Mouse (Mus musculus) right cerebral cortex, postnatal 14 days (tissue): ENCODE results near the gene Usp29.

Experiments
- DNase-seq: peaks from one replicate; pipeline ENCODE4 v3.0.0; 2022

Usp29 gene

DNA sequence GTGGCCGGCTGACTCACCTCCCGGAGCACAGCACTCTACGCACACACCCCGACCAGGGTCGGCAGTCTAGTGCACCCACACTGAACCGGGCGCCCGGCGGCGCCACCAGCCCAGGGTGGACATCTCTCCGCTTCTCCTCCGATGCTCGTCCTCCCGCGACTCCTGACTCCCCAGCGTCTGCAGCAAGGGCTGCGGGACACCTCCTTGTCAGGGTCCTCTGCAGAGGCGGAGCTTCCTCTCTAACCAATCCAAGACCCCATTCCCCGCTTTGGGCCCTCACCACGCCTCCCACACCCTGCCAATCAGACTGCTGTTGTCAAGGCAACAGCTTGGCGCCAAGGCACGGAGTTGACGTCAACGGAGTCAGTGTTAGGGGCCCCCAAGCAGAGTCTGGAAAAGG is at the start of gene Usp29, which contains the start of gene Peg3:
TSS of gene Usp29 (plus strand) at position 338 of the 400 bp plus-strand sequence.
TSS of gene Peg3 (minus strand) at position 191 of the 400 bp plus-strand sequence.
- peak; percentile 84 for DNase-seq

DNA sequence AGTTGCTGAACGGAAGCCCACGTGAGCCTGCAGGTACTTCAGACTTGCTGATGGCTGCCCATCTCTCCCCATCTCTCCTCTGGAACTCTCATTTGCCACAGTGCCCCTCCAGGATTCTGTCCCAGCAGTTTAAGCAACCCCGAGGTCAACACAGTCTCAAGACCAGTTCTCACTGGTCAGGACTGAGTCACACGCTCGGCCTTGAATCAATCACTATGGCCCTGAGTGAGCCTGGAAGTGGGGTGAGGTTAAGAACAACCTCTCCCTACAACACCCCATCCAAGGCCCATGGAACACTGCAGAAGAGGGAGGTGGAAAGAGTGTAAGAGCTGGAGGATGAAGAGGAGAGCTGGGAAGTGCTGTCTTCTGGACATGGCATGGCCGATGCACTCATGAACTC is 44.9 kb upstream of the Usp29 start:
- no peak for DNase-seq

DNA sequence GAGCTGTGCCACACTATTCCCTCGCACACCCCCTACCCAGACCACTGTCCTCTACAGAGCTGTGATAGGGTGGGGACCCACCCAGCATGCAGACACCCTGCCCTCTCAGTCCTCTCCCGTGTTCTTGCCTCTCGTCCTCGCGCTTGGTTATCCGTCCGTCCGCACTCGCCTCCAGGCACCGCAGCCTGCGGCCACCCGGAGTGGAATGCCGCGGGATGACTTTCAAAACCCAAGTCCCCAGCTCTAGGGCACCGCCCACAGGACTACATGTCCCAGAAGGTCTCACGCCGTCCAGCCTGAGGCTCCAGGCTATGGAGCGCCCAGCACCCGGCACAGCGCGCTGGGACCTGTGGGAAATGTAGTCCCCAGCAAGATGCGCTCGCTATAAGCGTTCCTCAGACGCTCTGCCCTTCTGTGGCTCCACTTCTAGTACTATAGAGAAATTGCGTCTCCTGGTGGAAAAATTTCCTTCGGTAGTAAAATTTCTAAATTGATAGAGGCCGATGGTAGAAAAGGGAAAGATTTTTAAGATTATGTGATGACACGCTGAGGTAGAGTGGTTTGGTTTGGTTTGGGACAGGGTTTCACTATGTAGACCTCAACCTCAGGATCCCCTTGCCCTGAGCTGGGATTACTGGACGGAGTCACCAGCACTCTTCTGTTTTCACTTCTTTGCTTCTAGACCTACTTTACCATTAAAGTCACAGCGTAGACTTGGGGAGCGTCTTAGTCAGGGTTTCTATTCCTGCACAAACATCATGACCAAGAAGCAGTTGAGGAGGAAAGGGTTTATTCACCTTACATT is 33.9 kb upstream of the Usp29 start, which contains the start of gene Zim1:
TSS of gene Zim1 (minus strand) at position 210 of the 805 bp plus-strand sequence.
- DNase-seq: peak; percentile 92

DNA sequence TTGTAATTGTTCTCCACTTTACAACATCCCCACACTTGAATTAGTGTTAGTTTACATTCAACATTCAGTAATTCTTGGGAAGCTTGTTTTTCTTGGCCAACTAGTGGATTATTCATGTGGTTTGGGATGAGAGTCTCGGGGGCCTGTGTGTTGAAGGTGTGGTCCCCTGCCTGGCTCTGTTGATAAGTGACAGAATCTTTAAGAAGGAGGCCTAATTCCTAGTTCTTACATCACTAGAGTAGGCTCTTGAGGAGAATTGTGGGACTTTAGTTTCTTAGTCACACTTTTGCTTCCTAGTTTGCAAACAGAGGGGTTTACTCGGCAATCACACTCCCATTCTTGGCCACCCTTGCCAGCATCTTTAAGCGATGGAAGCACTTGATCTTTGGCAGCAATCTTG is 31.1 kb upstream of the Usp29 start:
- DNase-seq: no peak

DNA sequence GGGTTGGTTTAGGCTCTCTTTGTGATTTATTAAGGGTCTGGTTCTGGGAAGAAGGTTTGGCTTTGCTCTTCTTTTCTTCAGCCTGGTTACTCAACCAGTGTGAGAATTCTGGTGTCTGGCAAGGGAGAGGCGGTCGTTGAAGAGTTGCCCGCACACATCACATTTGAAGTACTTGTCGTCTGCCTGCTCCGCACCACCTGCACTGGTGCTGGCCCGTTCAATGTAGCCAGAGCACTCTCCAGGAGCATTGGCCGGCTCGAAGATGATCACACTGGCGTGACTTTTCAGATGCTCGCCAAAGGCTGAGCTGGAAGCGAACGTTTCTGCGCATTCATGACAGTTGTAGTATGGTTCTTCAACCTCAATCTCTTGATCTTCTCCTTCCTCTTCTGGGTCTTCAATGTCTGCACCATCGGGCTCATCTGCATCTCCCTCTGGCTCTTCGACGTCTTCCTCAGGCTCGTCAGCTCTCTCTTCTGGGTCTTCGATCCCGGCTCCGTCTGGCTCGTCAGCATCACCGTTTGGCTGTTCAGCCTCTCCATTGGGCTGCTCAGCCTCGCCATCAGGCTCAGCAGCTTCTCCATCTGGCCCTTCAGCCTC is 22.9 kb upstream of the Usp29 start:
- no peak for DNase-seq

DNA sequence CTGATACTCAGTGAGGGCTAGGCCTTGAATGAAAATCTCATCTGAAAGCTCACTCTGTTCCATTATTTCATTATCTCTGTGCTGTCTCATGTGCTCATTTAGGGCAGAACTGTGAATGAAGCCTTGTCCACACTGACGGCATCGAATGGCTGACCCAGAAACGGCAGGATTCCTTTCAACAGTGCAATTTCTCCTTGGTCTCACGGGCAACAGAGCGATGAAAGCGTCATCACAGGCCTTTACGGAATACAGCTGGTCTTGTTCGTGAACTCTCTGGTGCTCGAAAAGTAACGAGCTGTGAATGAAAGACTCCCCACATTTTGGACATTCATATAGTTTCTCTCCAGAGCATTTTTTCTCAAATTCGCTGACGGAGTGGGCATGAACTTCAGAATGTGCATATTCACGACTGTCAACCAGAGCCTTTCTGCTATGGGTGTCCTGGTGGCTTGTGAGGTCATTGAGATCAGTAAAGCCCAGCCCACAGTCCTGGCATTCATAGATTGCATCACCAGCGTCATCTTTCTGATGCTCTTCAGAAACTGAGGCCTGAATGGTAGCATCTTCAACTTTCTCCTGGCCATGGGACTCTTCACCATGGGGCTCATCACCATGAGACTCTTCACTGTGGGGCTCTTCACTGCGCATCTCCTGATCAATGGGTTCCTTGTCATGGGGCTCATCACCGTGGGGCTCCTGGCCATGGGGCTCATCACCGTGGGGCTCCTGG is 21.8 kb upstream of the Usp29 start:
- no peak for DNase-seq

DNA sequence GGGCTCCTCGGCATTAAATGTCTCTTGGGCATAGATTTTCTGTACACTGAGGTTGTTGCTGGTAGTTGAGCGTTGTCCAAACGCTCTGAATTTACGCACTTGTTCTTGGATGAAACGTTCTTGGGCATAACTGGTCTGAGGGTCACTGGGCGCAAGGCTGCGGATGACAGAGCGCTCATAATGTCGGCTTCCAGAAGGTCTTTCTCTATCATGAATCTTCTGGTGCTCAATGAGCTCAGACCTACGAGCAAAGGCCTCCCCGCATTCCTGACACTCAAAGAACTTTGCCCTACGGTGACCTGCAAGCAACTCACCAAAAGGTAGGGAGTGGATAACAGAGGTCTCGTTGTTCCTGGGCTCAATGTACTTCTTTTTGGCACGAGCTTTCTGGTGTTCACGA is 21.0 kb upstream of the Usp29 start:
- no peak for DNase-seq

DNA sequence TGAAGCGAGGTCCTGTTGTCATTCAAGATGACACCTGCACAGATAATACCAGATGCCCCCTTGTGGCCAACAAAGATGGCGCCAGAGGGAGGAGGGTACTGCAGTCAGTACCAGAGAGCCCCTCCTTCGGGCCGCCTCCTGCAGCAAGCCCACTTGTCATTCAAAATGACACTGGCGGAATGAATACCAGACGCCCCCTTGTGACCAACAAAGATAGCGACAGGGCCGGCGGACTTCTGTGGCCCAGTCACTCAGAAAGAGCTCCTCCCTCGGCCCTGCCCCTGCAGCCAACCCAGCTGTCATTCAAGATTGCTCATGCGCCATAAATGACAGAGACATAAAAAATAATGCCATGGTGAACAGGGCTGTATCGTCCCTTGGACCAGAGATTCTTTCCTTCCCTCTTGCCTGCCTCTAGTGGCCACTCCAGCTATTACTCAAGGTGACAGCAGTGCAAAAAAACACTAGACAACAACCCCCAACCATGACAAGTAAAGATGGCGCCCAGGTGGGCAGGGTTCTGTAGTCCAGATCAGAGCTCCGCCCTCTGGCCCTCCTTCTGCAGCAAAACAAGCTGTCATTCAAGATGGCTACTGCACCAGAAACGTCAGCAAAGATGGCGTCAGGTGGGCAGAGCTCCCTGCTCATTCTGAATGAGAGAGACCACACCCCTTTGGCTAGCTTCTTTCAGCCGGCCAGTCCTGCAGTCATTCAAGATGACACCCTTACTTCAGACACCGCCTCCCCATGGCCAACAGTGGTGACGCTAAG is 2.8 kb upstream of the Usp29 start:
- DNase-seq: peak; percentile 79

DNA sequence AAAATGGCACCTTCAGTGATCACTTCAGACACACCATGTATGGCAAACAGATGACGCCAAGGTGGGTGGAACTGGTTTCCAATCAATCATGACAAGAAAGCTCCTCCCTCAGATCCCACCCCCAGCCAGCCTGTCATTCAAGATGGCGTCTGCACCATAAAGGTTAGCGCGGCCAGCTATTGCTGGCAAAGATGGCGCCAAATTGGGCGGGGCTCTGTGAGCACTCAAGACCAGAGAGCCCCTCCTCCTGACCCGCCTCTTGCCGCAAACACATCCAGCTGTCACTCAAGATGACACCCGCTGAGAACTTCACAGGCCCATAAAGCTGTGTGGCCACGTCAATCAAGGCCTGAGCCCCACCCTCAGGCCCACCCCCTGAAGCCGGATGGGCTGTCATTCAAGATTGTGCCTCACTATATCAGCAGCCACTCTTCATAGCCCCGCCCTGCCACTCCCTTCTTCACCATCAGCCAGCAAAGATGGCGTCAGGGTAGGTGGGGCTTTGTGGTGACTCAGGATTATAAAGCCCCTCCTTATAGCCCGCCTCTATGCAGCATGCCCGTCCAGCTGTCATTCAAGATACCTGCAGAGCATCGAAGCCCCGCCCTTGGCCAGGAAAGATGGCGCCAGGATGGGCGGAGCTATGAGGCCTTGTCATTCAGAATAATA is 2.0 kb upstream of the Usp29 start:
- peak; percentile 85 for DNase-seq

DNA sequence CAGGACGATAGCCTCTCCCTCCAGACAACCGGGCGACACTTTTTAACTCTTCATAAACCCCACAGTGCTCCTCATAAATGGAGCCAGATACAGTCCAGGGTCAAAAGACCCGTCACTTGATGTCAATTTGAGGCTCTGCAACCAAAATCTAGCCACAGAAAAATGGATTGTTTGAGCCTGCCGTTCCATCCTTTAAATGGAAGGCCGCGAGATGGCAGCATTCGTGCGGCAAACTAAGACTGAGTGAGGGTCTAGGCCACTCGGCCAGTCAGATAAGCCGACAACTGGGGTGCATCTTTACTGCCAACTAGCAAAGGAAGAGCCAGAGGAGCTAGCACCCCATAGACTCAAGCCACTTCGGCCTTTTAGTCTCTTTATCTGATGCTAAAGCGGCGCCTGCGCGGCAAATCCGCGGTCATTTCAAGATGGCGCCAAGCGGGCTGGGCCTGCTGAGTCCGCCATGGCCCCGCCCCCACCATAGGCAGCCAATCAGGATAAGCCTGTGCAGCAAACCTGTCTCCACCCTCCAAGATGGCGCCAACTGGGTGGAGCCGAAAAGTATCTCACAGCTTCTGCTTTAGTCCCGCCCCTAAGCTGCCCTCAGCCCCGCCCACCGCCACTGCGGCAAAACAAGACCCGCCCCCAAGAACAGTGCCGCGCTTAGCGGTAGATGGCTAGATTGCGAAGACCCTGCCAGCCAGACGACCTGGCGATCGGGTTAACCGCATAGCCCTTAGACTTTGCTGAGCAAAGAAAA is 1.1 kb upstream of the Usp29 start:
- DNase-seq: peak; percentile 94

DNA sequence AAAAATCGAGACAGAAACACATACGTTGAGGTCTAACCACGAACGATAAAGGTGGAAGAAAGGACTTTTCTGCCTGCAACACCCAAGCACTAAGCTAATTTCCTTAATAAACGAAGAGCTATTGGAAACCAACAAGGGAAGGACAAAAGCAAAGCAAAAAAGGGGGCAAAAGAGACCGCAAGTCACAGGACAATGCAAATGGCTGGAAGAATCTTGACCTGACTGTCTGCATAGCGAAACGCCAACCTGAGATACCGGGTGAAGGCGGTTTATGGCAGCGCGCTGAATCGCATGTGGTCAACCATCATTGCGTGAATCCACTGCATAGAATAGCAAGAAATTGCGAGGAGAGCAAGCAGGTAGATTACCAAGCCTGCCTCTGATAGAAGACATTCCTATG is 423 bp downstream of the Usp29 start:
- no peak for DNase-seq

DNA sequence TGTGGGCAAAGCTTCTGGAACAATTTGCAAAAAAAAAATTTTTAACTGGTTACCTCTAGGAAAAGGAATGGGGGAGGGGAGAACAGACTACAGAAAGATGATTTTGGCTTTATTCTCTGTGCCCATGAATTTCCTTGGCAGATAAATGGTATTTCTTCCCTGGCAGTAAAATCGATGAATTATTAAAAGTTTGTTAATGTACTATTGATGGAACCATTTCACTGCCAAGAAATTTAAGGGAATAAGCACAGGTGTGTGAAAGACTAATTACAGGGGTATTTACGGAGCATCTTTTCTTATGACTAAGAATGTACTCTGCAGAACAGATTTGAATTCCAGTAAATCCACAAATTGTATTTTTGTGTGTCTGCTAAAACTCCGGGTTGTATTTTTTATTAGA is 995 bp downstream of the Usp29 start:
- no peak for DNase-seq

DNA sequence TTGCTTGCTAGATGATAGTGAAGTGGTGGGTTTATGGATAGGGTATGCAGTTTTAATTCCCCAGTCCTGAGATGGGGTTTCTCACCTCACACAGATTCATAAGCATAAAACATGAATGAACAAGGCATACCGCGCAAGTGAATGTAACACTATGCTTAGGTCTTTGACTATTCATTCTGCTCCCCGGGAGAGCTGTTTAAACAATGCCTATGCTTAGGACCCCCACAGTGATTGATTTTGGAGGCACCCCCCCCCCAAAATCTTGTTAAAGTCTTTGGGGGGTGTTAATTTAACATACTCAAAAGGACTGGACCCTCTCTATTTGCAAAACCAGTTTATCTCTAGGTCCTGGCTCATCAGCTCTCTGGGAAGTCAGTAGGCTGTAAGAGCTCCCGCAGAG is 1.6 kb downstream of the Usp29 start:
- DNase-seq: no peak

DNA sequence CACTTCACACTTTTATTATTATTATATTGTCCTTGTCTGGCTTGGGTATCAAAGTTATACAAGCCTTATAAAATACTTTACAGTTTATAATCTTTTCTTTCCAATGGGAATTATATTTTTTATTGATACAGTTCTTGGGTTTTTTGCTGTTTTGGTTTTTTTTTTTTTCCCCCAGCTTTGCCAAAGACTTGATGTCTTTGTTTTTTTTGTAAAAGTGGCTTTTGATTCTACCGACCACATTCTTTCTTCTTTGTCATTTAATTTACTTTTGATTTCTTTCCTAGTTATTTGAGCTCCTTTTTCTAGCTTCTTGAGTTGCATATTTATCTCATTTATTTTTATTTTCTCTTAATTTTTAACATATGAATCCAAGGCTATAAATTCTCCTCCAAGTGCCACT is 5.7 kb downstream of the Usp29 start:
- DNase-seq: no peak

DNA sequence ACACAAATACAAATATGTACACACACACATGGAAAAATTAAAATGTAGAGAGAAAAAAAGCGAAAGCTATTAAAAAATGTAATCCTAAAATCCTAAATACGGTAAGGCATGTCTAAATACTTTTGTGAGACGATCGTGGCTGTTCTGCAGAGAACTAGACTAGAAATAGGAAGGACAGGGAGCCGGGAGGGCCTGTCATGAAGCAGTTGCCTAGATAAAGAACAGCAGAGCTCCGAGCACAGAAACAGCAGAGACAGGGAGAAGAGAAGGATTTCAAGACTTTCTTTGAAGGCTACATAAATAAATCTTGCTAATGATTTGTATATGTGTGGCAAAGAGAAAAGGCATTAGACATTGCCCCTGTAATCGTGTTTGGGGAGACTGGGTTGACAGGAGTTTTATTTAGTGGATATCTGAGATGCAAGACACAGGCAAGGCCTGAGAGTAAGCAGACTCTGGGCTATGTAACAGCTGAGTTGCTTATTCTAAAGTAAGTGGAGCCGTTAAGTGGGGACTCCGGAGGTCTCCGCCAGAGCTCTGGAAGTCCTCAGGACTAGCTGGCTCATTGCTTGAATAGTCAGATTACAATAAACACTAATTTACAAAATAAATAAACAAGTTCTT is 14.0 kb downstream of the Usp29 start:
- no peak for DNase-seq

DNA sequence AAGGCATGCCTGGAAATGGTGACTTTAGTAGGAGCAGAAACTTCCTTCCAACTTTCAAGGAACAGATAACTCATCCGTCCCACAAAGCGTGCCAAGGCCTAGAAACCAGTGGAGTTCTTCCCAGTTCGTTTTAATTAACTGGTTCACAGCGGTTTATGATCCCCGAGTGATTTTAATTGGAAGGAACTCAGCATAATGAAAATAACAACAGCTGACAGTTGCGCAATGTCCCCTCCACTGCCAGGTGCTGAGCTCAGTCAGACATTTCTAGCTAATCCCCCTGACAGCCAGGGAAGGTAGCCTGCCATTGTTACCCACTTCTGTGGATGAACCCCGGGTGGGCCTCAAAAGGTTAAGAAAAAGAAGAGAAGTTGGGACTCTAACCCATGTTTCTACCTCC is 18.8 kb downstream of the Usp29 start:
- DNase-seq: no peak

DNA sequence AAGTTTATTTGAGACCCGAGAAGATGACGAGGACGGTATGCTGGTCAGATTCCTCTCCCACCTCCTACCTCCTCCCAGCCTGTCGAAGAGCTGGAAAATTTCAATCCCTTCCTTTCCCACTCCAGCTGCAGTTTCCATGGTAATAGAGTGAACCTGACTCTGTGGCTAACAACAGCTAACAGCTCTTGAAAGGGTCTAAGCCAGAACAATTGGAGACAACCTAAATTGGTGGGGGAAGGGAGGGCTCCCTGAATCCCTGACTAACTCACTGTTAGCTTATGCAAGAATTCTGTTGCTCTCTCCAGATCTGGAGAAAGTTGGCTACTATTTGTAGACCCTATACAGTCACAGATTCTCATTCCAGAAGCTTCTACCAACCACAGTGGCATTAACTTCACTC is 23.1 kb downstream of the Usp29 start:
- DNase-seq: no peak

DNA sequence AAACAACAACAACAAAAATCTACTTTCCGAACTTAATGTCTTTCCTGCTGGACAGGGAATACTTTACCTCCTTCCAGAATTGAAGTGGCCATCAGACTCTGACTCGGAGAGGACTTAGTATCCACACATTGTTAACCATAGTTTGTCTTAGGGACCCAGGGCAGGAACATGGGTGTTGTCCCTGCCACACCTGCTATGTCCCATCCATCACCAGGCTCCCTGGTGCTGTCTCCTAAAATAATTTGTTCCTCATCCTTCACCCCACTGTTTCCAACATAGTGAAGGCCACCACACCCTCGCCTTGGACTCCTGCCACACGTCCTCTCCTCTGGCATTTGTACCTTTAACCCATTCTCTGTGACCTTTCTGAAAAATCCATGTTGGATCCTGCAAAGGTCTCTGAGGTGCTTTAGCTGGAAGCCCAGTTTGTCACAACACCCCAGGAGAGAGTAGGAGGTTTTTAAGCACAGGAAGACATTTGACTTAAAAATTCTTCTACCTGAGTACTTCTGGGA is 26.5 kb downstream of the Usp29 start:
- no peak for DNase-seq

DNA sequence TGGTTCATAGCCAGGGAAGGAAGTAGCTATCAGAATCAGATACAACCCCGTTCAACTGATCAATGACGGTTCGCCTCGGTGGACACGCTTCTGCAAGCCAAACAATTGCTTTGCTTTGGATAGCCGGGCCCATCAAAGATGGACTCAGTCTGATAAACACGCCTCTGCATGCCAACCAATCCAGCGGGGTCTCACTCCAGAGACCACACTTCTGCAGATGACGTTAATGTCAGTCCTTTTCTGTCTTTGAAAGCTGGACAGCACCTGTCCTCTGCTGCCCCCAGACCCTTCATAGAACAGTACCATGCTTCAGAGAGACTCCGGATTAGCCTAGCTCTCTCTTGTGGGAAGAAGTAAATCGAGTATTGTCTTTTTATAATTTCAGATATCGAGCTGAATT is 29.3 kb downstream of the Usp29 start:
- no peak for DNase-seq

DNA sequence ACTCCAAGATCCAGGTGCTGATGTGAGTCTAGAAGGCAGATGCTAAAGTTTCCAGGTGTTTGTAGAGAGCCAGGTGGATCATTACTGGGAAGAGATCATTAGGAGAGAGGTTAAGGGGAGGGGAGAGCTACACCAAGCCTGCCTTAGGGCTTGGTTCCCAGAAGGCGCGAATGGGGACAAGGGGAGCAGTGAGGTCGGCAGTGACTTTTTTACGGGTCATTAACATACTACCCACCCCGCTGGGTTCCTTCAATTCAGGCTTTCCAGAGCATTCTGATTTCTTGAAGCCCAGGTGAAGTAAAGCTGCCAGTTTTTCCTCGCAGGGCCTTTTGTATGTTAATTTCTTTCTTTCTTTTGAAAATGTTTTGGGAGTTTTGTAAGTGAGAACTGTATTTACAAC is 29.8 kb downstream of the Usp29 start:
- DNase-seq: no peak

DNA sequence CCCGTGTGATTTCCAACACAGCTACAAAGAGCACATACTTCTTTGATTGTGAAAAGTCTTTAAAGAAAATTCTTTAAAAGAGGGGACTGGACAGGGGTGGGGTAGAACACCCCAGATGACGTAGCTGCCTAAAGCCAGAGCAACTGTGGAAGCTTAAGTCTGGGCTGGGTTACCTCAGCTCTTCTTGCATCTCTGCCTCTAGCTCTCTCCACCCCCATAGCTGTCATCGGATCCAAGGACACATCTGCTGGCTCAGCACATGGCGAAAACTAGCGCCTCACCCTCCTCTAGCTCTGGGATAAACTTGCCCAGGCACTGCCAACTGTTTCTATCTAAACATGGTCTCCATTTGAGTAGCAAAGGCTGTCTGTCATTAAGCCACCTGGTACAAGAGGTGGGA is 34.9 kb downstream of the Usp29 start:
- no peak for DNase-seq
